Mouse (Mus musculus) B cell, adult 2 months (primary cell): ENCODE measurements around the gene Kpna1.
"Not testable (repeated sequence)": the region's sequence is repeated elsewhere in the genome, so short reads cannot be mapped to it uniquely, and the experiment has no call there.

ENCODE experiments used
- DNase-seq, 2 experiments: peaks; one replicate each; pipeline ENCODE4 v3.0.0; 2022

Kpna1 gene

GRCm38 (mm10) chr16:35978450-35978849 is at the start of gene Kpna1:
Gene Kpna1, plus strand, starts transcription at chr16:35978750.
- DNase-seq = not testable (repeated sequence)

GRCm38 (mm10) chr16:35932179-35933055 is 46.1 kb upstream of the Kpna1 start:
- DNase-seq = no peak

DNA sequence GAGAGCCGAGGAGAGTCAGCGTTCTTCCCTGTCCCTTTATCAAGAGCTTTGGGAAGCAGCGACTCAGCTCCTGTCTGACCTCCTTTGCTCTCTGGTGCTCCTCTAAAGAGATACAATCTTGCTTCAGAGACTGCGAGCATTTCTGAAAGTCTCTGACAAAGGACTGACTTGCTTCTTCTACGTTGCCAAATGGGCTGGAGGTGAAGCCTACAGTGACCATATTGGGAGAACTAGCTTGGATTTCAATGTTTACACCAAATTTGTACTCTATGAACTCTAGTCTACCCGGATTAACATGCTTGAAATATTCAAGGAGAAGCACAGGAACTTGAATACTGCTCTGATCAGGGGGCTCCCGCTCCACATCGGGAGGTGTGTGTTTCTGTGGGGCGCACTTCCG is 45.4 kb upstream of the Kpna1 start:
- DNase-seq = no peak

GRCm38 (mm10) chr16:35938211-35939151 is 40.1 kb upstream of the Kpna1 start, which contains the start of the genes Parp9 and Dtx3l:
Gene Parp9, plus strand, starts transcription at chr16:35938470.
Gene Dtx3l, minus strand, starts transcription at chr16:35939151.
- peak; percentile 76 to 79 for DNase-seq

GRCm38 (mm10) chr16:35939261-35939660 is 39.3 kb upstream of the Kpna1 start:
- no peak for DNase-seq

DNA sequence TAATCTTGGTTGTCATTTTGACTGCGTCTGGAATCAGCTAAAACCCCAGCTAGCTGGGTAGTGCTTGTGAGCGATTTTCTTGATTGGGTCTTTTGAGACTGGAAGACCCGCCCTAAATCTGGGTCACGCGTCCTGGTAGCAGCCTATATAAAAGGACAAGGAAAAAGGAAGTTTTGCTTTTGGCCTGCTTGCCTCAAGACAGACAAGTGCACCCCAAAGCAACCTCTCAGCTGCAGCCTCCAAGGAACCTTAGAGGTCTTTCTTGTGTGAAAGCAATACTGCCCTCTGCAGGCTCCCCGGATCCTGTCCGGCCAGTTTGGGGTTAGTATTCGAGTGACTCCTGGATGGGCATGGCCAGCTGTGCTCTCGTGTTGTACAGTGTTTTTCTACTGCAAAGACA is 38.9 kb upstream of the Kpna1 start:
- DNase-seq = peak; percentile 89 to 92

- peak; percentile 58 to 62 for DNase-seq
Observed at GRCm38 (mm10) chr16:35941382-35941781, 37.2 kb upstream of the Kpna1 start.

- no peak for DNase-seq
Observed at GRCm38 (mm10) chr16:35949264-35949663, 29.3 kb upstream of the Kpna1 start.

DNA sequence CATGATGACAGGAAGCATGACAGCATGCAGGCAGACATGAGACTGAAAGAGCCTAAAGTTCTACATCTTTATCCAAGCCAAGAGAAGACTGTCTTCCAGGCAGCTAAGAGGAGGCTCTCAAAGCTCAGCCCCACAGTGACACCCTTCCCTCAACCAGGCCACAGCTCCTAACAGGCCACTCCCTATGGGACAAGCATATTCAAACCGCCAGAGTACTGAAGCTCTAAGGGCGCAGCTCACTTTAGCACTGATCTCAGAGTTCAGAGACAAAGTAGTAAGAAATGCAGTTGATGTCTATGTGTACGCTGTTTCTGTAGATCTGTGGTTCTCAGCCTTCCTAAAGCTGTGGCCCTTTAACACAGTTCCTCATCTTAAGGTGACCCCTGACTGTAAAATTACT is 27.3 kb upstream of the Kpna1 start:
- DNase-seq = no peak

DNA sequence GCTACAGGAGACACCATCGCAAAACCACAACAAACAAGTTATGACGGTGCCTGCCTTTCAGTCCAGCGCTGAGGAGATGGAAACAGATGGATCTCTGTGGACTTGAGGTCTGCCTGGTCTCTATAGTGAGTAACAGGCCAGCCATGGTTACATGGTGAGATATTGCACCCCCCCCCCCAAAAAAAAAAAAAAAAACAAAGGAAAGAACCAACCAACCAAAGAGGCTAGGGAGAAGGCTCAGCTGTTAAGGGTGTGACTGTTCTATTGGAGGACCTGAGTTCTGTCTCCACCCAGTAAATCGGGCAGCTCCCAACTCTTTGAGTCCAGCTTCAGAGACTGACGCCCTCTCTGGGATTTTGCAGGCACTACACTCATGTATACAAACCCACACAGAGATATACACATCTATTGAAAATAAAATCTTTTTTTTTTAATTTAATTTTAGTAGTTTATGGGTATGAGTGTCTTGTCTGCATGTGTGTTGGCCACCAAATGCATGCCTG is 25.9 kb upstream of the Kpna1 start:
- no peak for DNase-seq

DNA sequence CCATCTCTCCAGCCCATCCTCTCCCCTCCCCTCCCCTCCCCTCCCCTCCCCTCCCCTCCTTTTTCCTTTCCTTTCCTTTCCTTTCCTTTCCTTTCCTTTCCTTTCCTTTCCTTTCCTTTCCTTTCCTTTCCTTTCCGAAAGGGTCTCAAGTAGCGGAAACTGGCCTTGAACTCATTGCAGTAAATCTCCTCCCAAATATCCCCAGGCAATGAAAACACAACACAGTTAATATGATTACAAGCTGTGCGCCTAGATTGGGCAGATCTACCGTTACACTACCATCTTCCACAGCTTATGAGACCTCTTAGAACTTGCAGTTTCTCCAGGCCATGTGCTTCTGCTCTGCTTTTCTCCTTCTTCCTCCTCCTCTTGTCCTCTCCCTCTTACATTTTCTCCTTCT is 12.6 kb upstream of the Kpna1 start:
- DNase-seq = not testable (repeated sequence)

- DNase-seq = no peak
Observed at GRCm38 (mm10) chr16:35966411-35967115, 12.0 kb upstream of the Kpna1 start.

DNA sequence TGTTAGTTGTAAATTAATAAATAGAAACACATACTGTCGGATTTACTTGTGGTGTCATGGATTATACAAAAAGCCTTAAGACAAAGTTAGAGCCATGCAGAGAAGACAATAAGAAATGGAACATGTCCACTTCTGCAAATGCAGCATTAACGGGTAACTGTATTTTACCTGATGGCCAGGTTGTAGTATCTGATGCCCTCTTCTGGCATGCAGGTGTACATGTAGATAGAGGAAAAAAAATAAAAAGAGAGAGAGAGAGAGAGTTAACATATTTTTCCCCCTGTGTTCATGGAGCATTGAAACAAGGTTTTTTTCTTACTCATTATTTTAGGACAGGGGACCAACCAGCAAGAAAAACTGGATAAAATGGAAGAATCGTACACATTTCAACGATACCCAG is 11.2 kb upstream of the Kpna1 start:
- no peak for DNase-seq

DNA sequence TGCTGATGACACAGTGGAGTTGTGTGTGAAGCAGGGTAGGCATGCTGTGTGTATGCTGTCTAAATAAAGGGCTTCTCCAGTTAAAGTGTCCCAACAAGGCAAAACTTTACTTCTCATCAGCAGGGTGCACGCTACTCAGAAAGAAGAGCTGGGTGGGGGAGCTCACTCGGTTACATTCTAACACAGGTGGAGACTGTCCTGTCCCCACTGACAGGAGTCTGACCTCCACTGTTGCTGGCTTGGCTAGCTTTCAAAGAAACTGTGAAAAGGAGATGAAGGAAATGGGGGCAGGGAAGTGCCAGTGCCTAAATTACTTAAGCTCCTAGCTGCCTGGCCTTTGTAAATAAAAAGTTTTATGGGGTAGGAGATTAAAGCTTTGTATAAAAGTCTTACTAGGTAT is 10.4 kb upstream of the Kpna1 start:
- no peak for DNase-seq

DNA sequence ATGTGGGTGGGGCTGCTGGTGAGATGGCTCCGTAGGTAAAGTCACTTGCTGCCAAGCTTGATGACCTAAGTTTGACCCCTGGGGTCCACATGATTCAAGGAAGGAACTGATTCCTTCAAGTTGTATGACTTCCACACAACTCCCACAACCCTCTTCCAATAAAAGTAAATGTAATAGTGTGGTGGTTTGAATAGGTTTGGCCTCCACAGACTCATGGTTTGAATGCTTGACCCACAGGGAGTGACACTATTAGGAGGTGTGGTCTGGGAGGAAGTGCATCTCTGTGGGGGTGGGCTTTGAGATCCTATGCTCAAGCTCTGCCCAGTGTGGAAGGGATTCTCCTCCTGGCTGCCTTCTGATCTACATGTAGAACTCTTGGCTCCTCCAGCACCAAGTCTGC is 4.5 kb upstream of the Kpna1 start:
- DNase-seq = no peak

DNA sequence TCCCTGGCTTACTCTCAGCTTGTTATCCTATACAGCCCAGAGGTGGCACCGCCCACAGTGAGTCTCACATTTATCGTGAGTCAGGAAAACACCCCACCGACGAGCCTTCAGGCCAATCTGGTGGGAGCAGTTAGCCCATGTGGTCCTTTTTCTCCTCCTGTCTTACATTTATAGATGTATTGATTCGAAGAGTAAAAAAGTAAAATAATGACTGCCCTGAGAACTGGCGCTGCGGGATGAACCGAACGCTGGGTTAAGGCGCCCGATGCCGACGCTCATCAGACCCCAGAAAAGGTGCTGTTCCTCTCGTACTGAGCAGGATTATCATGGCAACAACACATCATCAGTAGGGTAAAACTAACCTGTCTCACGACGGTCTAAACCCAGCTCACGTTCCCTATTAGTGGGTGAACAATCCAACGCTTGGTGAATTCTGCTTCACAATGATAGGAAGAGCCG is 2.8 kb downstream of the Kpna1 start:
- DNase-seq = peak; percentile 100

- DNase-seq = no peak
Observed at GRCm38 (mm10) chr16:35982506-35982901, 4.0 kb downstream of the Kpna1 start.

- peak; percentile 91 to 95 for DNase-seq
Observed at GRCm38 (mm10) chr16:35982902-35983516, 4.5 kb downstream of the Kpna1 start.

GRCm38 (mm10) chr16:35983517-35984101 is 5.1 kb downstream of the Kpna1 start:
- peak; percentile 82 to 85 for DNase-seq

DNA sequence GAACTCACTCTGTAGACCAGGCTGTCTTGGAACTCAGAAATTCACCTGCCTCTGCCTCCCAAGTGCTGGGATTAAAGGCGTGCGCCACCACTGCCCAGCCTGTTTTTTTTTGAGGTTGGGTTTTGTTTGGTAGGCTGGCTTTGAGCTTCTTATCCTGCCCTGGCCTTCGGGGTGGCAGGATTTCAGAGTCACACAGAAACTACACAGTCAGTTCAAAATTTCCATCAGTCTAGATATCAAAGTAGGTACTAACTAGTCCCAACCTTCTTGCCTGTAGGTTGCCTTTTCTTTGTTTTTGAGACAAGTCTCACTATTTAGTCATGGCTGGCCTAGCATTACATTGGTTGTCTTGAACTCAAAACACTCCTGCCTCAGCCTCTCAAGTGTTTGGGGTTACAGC is 5.9 kb downstream of the Kpna1 start:
- no peak for DNase-seq

- no peak for DNase-seq
Observed at GRCm38 (mm10) chr16:35987930-35988329, 9.4 kb downstream of the Kpna1 start.

GRCm38 (mm10) chr16:35992391-35992790 is 13.8 kb downstream of the Kpna1 start:
- DNase-seq = no peak
